Mouse (Mus musculus) hindbrain, postnatal 0 days (tissue): ENCODE measurements around the gene Inpp5d. TPM values are rescaled to one million over a fixed set of nuclear protein-coding genes. Genes with fewer than 3 reads are reported as not detected.

Source experiments
- ATAC-seq: fragments of 200-750 bp; cut with Nextera tagmentation; 2 replicates; pipeline ENCODE4 v1.8.0; 2017; ENCODE audit warnings: mild to moderate bottlenecking, moderate TSS enrichment, moderate library complexity
- DNase-seq: peaks from one replicate; pipeline ENCODE4 v3.0.0-alpha.2; 2015; ENCODE audit warnings: low spot score
- H3K27ac ChIP-seq: fragments of 300-500 bp; sonication (generic); 2 replicates; pipeline ENCODE4 v1.5.1; 2014; ENCODE audit warnings: mild to moderate bottlenecking
- H3K27me3 ChIP-seq: fragments of 300-500 bp; sonication (generic); 2 replicates; pipeline ENCODE4 v1.6.1; 2014; ENCODE audit warnings: low read length, mixed read lengths; ENCODE audit not compliant: insufficient read depth
- H3K36me3 ChIP-seq: fragments of 300-500 bp; sonication (generic); 2 replicates; pipeline ENCODE4 v1.6.1; 2014; ENCODE audit warnings: low read length, mixed read lengths; ENCODE audit not compliant: insufficient read depth
- H3K4me1 ChIP-seq: fragments of 300-500 bp; sonication (generic); 2 replicates; pipeline ENCODE4 v1.6.1; 2014; ENCODE audit warnings: antibody characterized with exemption, low read length, mixed read lengths; ENCODE audit not compliant: insufficient read depth
- H3K4me2 ChIP-seq: fragments of 300-500 bp; sonication (generic); 2 replicates; pipeline ENCODE4 v1.6.1; 2014; ENCODE audit warnings: low read depth, mild to moderate bottlenecking, low read length, moderate library complexity, mixed read lengths
- H3K4me3 ChIP-seq: fragments of 300-500 bp; sonication (generic); 2 replicates; pipeline ENCODE4 v1.5.1; 2014; ENCODE audit warnings: low read length
- H3K9ac ChIP-seq: fragments of 300-500 bp; sonication (generic); replicated peaks from 2 replicates; pipeline ENCODE4 v1.6.1; 2014; ENCODE audit warnings: mild to moderate bottlenecking, low read length, moderate library complexity, mixed read lengths
- H3K9me3 ChIP-seq: fragments of 300-500 bp; sonication (generic); 2 replicates; pipeline ENCODE4 v1.6.1; 2016; ENCODE audit warnings: low read length, mixed read lengths
- CTCF ChIP-seq: IDR thresholded peaks from 2 replicates; pipeline ENCODE4 v1.5.1; 2016; ENCODE audit warnings: antibody characterized with exemption, control low read depth, low read depth
- WGBS: fragments of 180-500 bp; shearing (Covaris S2); extraction: QIAGEN DNeasy Blood & Tissue Kit; methylation state at CpG from one replicate; pipeline ENCODE4 v1.1.7; 2014; 5-methylcytosine and 5-hydroxymethylcytosine counted together
- polyA plus RNA-seq: library from polyadenylated mRNA; unstranded; fragments of >200 nt; fragmentation: Nextera tagmentation; extraction: Ambion mirVana; gene quantifications from 2 replicates; pipeline ENCODE4 v1.2.1, GENCODE M21; 2015
- total RNA-seq: library from RNA; depleted of rRNA; stranded (reverse); fragments of >200 nt; gene quantifications from 2 replicates; pipeline ENCODE4 v1.2.3, GENCODE M21; 2014

The Inpp5d gene
- total and polyA plus RNA-seq, 2 experiments from 2014 or later = 2.1 to 7.4 TPM

DNA sequence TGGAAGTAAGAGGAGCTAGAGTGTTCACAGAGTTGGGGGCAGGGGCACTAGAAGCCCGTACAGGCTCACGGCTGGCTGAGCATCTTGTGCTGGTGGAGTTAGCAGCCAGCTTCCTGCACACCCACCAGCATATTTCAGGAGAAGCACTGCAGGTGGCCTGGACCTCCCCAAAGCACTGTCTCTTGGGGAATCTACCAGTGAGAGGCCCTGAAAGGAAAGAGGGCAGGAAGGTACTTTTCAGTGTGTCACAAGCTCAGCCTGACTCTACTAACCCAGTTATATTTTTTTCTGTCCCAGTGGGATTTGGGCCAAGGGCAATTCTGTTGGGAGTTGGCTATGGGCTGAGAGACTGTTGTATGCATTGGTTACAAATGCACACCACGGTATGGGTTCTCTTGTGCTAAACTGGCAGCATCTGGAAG, 1.8 kb downstream of the Inpp5d start:
- peak; percentile 80; the same call in 1 of the 2 replicates for ATAC-seq
- 40% methylated on average over 3 of the region's 3 CpGs for WGBS

DNA sequence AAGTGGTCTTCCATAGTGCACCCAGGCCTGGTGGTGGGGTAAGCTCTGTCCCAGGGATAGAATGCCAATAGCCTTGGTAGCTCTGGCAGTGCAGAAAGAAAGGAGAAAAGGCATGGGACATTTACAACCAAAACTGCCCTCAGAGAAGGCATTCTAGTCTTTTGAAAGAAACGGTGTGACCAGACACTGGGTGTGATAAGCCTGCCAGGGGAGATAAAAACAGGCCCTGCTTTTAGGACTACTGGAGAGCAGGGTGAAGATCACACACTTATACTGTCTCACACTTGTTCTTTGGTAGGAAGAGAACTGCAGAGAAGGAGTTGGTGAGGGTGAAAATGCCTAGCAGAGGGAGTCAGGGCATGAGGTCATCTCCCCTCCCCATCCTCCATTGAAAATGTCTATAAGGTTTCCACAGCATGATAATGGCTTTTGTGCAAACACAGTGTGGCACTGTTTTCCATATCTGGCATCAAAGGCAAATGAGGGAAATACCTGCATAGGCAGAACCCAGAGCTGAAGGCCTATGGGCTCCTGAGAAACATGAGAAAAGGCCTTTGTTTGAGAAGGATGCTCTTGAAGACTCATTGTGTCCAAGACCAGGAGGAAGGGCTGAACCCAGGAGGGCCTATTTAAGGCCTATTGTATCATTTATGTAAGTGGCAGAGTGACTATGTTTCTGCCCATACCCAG, 4.0 kb downstream of the Inpp5d start:
- Histone ChIP-seq H3K9me3 (no peaks in the 10 kb centered on the region), H3K4me2 (no peak overlapping the region), H3K4me3 (no peak overlapping the region), H3K4me1 (no peaks in the 10 kb centered on the region; the same call in 1 of the 2 replicates), H3K27ac (no peak overlapping the region), H3K27me3 (no peaks in the 10 kb centered on the region), H3K36me3 (no peaks in the 10 kb centered on the region), H3K9ac (no peak overlapping the region)
- no peak for TF ChIP-seq CTCF
- DNase-seq = no peak
- WGBS = 72% methylated on average over 1 of the region's 1 CpGs
- ATAC-seq = no peak

More for the DNA sequence above, 1.8 kb downstream of the Inpp5d start:
- H3K9ac ChIP-seq = no peak overlapping the region
- H3K27me3 ChIP-seq = no peaks in the 10 kb centered on the region
- H3K9me3 ChIP-seq = no peaks in the 10 kb centered on the region
- H3K36me3 ChIP-seq = no peaks in the 10 kb centered on the region
- 0 out of 2 replicates have a peak overlapping the region, but pooled peaks have one; percentile 13 for H3K4me2 ChIP-seq
- peak; percentile 58 for DNase-seq
- TF ChIP-seq CTCF = no peak
- no peak overlapping the region for H3K4me3 ChIP-seq
- H3K27ac ChIP-seq = peak overlapping the region; percentile 49; the same call in 1 of the 2 replicates
- H3K4me1 ChIP-seq = no peaks in the 10 kb centered on the region; the same call in 1 of the 2 replicates

DNA sequence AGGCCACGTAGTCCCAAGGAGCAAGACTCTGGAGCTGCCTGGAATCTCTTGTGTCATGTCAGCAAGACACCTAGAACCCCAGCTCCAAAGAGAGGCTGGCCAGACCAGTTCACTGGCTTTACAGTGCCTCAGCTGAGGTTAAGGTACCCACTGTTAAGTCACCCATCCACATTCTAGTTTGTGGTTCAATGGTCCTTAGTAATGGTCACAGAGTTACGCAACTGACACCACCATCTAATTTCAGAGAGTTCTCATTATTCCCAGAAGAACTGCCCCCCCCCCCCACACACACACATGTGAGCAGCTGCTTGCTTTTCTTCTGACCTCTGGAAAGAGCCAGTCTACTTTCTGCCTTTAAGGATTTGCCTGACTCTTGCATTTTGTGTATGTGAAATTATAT, 4.7 kb downstream of the Inpp5d start:
- no peaks in the 10 kb centered on the region; the same call in 1 of the 2 replicates for H3K4me1 ChIP-seq
- ATAC-seq = no peak
- 91% methylated on average over 2 of the region's 2 CpGs for WGBS
- no peak for DNase-seq
- H3K9me3 ChIP-seq = no peaks in the 10 kb centered on the region
- no peak overlapping the region for H3K27ac ChIP-seq
- no peak overlapping the region for H3K9ac ChIP-seq
- no peaks in the 10 kb centered on the region for H3K27me3 ChIP-seq
- no peak overlapping the region for H3K4me3 ChIP-seq
- no peaks in the 10 kb centered on the region for H3K36me3 ChIP-seq
- no peak overlapping the region for H3K4me2 ChIP-seq
- TF ChIP-seq CTCF = no peak

DNA sequence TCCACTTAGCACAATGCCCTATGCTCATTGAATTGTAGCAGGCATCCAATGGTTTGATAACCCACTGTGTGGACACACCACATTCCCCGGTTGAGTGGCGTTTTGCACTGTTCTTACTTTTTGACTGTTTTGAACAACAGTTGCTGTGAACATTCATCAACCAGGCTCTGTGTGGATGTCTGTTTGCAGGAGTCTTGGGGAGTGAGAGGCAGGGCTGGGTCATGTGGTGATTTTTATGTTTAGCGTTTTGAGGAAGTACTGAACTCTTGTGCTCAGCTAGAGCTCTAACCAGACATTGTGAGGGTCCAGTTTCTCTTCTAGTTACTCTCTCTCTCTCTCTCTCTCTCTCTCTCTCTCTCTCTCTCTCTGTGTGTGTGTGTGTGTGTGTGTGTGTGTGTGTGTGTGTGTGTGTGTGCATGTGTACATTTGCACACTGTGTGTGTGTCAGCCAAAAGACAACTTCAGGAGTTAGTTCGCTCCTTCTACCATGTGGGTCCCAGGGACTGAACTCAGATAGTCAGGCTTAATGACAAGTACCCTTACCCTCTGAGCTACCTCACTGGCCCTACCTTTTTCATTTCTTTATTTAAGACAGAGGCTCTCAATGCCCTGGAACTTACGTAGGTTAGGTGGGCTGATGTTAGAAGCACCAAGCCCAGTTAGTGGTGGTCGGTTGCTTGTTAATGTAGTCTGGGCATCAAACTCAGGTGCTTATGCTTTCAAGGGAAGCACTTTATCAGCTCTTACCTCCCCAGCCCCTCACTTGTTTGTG, 5.3 kb downstream of the Inpp5d start:
- Histone ChIP-seq H3K4me1 (no peaks in the 10 kb centered on the region; the same call in 1 of the 2 replicates), H3K27ac (no peak overlapping the region), H3K9ac (no peak overlapping the region), H3K36me3 (no peaks in the 10 kb centered on the region), H3K27me3 (no peaks in the 10 kb centered on the region), H3K9me3 (no peaks in the 10 kb centered on the region), H3K4me3 (no peak overlapping the region), H3K4me2 (no peak overlapping the region)
- ATAC-seq (no peak), DNase-seq (no peak)
- no peak for TF ChIP-seq CTCF
- WGBS = 81% methylated on average over 6 of the region's 6 CpGs

DNA sequence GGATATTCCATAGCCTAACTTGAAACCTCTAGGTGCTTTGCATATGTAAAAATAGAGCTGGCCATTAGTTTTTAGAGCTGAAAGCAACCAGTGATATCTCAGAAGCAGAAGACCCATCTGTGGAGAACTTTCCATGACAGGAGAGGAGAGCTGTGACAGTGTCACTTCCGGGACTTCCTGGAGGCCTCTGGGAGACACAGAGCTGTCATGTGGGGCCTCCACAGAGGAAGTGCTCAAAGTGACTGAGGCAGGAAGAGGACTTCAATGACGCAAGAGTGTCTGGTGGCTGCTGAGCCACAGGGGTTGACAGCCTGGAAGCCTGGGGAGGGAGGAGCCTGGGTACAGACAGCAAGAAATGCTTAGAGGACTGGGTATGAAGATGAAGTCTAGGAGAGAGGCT, 6.2 kb downstream of the Inpp5d start:
- Histone ChIP-seq H3K27me3 (no peaks in the 10 kb centered on the region), H3K9ac (no peak overlapping the region), H3K27ac (no peak overlapping the region), H3K4me3 (no peak overlapping the region), H3K9me3 (no peaks in the 10 kb centered on the region), H3K4me2 (no peak overlapping the region), H3K4me1 (no peaks in the 10 kb centered on the region; the same call in 1 of the 2 replicates), H3K36me3 (no peaks in the 10 kb centered on the region)
- no peak for ATAC-seq
- no peak for TF ChIP-seq CTCF
- WGBS = 58% methylated on average over 2 of the region's 2 CpGs
- DNase-seq = no peak

DNA sequence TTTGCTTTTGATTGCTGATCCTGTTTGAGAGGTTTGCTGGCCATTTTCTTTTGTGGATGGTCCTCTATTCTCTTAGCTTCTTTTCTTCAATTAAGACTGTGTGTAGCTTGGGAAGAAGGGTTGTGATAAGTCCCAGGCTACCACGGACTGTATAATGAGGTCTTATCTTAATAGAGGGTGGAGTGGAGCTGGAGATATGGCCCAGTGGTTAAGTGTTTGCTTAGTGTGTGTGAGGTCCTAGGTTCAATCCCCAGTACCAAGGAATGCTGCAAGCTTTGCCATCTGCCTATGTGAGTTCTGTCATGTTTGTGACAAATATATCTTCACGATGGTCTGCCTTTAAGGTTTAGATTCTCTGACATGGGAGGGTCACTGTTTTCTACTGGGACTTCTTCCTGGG, 8.0 kb downstream of the Inpp5d start:
- H3K27ac ChIP-seq = no peak overlapping the region
- no peaks in the 10 kb centered on the region for H3K36me3 ChIP-seq
- H3K4me3 ChIP-seq = no peak overlapping the region
- H3K4me1 ChIP-seq = no peaks in the 10 kb centered on the region
- no peaks in the 10 kb centered on the region for H3K27me3 ChIP-seq
- WGBS = 76% methylated on average over 2 of the region's 2 CpGs
- H3K9me3 ChIP-seq = no peaks in the 10 kb centered on the region
- no peak overlapping the region for H3K9ac ChIP-seq
- TF ChIP-seq CTCF = no peak
- no peak overlapping the region for H3K4me2 ChIP-seq
- ATAC-seq (no peak), DNase-seq (no peak)

DNA sequence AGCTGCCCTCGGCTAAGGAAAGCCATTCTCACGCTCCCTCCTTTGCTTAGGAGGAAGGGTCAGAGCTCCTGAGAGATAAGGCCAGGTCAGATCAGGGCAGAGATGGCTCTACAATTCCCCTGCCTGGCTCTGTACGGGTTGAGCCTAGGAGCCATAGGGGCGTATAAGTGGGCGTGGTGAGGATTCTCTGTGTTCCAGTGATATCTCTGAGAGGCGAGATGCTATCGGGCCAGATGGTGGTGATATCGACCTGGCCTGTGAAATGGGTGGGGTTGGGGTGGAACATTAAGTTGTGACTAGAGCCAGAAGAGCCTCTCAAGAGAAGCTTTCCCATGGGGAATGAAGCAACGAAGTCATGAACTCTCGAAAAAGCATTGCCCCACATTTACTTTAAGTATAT, 11.5 kb downstream of the Inpp5d start:
- TF ChIP-seq CTCF = no peak
- H3K36me3 ChIP-seq = no peaks in the 10 kb centered on the region
- no peak for DNase-seq
- H3K9ac ChIP-seq = no peak overlapping the region
- H3K4me1 ChIP-seq = no peaks in the 10 kb centered on the region
- no peak overlapping the region for H3K27ac ChIP-seq
- no peak overlapping the region for H3K4me3 ChIP-seq
- no peaks in the 10 kb centered on the region for H3K9me3 ChIP-seq
- H3K27me3 ChIP-seq = no peaks in the 10 kb centered on the region
- no peak for ATAC-seq
- 84% methylated on average over 10 of the region's 10 CpGs for WGBS
- H3K4me2 ChIP-seq = no peak overlapping the region
